Mouse (Mus musculus) heart, postnatal 0 days (tissue): ENCODE results near the gene Leo1.

Experiments used
- CTCF ChIP-seq: IDR thresholded peaks from 2 replicates; pipeline ENCODE4 v1.5.1; 2016; ENCODE audit warnings: antibody characterized with exemption, control low read depth, low read depth
- EP300 ChIP-seq: IDR thresholded peaks from 2 replicates; pipeline ENCODE4 v1.6.1; 2016; ENCODE audit warnings: antibody characterized with exemption, low read depth

DNA sequence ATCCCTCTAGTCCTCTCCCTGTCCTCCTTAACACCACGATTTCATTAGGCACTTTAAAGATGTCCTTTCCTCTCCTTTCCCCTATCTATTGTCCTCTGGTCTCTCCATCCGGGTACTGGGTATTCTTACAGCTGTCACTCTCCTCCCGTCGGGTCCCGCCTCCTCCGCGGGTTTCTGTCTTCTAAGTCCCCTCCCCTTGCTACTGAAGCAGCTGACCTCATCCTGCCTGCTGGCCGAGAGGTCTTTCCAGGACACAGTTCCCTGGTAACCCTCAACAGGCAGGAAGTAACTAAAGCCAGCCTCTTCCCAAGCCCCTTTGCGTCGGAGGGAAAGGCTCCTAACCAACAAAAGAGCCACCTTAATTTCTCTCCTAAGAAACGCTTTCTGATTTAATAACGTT, 5.4 kb upstream of the Leo1 start:
- TF ChIP-seq CTCF (no peak), EP300 (peak; percentile 53; the same call in 1 of the 2 replicates)
